Mouse (Mus musculus) c-Kit-negative CD71-positive TER-119-positive erythroid progenitor cells, embryonic 14.5 days (primary cell): ENCODE measurements around the gene Edaradd.

ENCODE experiments used
- DNase-seq: peaks from one replicate; pipeline ENCODE4 v3.0.0-alpha.2; 2013; ENCODE audit warnings: low read depth, low spot score

The Edaradd gene

GRCm38 (mm10) chr13:12460881-12461729 is 59.1 kb downstream of the Edaradd start:
- DNase-seq = peak; percentile 75

- peak; percentile 17 for DNase-seq
These were observed 59.8 kb downstream of the Edaradd start for GRCm38 (mm10) chr13:12460443-12460842.

GRCm38 (mm10) chr13:12456711-12457110 is 63.5 kb downstream of the Edaradd start:
- DNase-seq = no peak

- DNase-seq = no peak
These were observed 65.4 kb downstream of the Edaradd start for GRCm38 (mm10) chr13:12454686-12455390.

- DNase-seq = no peak
These were observed 67.1 kb downstream of the Edaradd start for GRCm38 (mm10) chr13:12453150-12453549.

- no peak for DNase-seq
These were observed 78.1 kb downstream of the Edaradd start for GRCm38 (mm10) chr13:12442008-12442587.

- no peak for DNase-seq
These were observed 79.4 kb downstream of the Edaradd start for GRCm38 (mm10) chr13:12440813-12441212.

GRCm38 (mm10) chr13:12439586-12439985 is 80.7 kb downstream of the Edaradd start:
- DNase-seq = no peak

GRCm38 (mm10) chr13:12433843-12434242 is 86.4 kb downstream of the Edaradd start:
- DNase-seq = no peak

- no peak for DNase-seq
These were observed 91.7 kb downstream of the Edaradd start for GRCm38 (mm10) chr13:12428556-12428955.
